Mouse (Mus musculus) ES-Bruce4 (cell line): ENCODE measurements around the gene 1700008O03Rik. TPM values are rescaled to one million over a fixed set of nuclear protein-coding genes. Genes with fewer than 3 reads are reported as not detected.

Source experiments
- H3K27ac ChIP-seq: 2 replicates; pipeline ENCODE4 v1.5.1; 2012; ENCODE audit warnings: low read length, inconsistent platforms; ENCODE audit not compliant: insufficient read depth
- H3K27me3 ChIP-seq: 2 replicates; pipeline ENCODE4 v1.6.1; 2012; ENCODE audit warnings: mild to moderate bottlenecking, low read length, inconsistent platforms; ENCODE audit not compliant: control insufficient read depth, poor library complexity, insufficient read depth, severe bottlenecking
- H3K36me3 ChIP-seq: 2 replicates; pipeline ENCODE4 v1.6.1; 2012; ENCODE audit warnings: inconsistent platforms, mild to moderate bottlenecking, low read length, moderate library complexity; ENCODE audit not compliant: control insufficient read depth, poor library complexity, insufficient read depth, severe bottlenecking
- H3K4me1 ChIP-seq: one replicate; pipeline ENCODE4 v1.8.1; 2011; ENCODE audit warnings: low read length; ENCODE audit not compliant: control insufficient read depth, insufficient read depth
- H3K4me3 ChIP-seq: 2 replicates; pipeline ENCODE4 v1.5.1; 2011; ENCODE audit warnings: low read depth, mild to moderate bottlenecking, low read length
- H3K9ac ChIP-seq: 2 replicates; pipeline ENCODE4 v1.6.1; 2012; ENCODE audit warnings: low read depth, mild to moderate bottlenecking, inconsistent platforms; ENCODE audit not compliant: poor library complexity, severe bottlenecking
- H3K9me3 ChIP-seq: replicated peaks from 2 replicates; pipeline ENCODE4 v1.6.1; 2012; ENCODE audit warnings: mild to moderate bottlenecking, low read length, inconsistent platforms; ENCODE audit not compliant: control insufficient read depth, poor library complexity, insufficient read depth, severe bottlenecking
- CTCF ChIP-seq: IDR thresholded peaks from one replicate; pipeline ENCODE4 v1.8.1; 2011; ENCODE audit warnings: low read depth, low read length
- EP300 ChIP-seq: IDR thresholded peaks from 2 replicates; pipeline ENCODE4 v1.6.1; 2011; ENCODE audit warnings: low read depth, low read length; ENCODE audit not compliant: insufficient read depth
- POLR2A ChIP-seq: IDR thresholded peaks from one replicate; pipeline ENCODE4 v1.8.1; 2011; ENCODE audit warnings: low read length; ENCODE audit not compliant: insufficient read depth
- polyA plus RNA-seq: library from polyadenylated mRNA; stranded (reverse); fragments of >200 nt; gene quantifications from 2 replicates; pipeline ENCODE4 v1.2.4, GENCODE M21; 2011; ENCODE audit warnings: low read depth; ENCODE audit not compliant: missing spikeins, insufficient read depth, insufficient read length

The 1700008O03Rik gene
- 7.7 and 8.3 TPM in 2 replicates for polyA plus RNA-seq

- H3K9me3 ChIP-seq: no peaks in the 10 kb centered on the region
- H3K4me1 ChIP-seq: no peaks in the 10 kb centered on the region
- H3K27me3 ChIP-seq: no peaks in the 10 kb centered on the region
- H3K36me3 ChIP-seq: no peaks in the 10 kb centered on the region
- peak within 1 kb of the TSS; percentile 39; the same call in 1 of the 2 replicates for H3K9ac ChIP-seq
- TF ChIP-seq POLR2A (no peak), CTCF (no peak), EP300 (no peak)
- H3K27ac ChIP-seq: no peak within 1 kb of the TSS
- H3K4me3 ChIP-seq: peak within 1 kb of the TSS; percentile 78
These were observed at the start of gene 1700008O03Rik for GRCm38 (mm10) chr7:44385720-44386119. Gene 1700008O03Rik, minus strand, starts transcription at chr7:44385820.

- Histone ChIP-seq H3K4me3 (no peak overlapping the region), H3K4me1 (peaks cover 2% of the 10 kb centered on the region), H3K27ac (no peak overlapping the region), H3K9ac (no peak overlapping the region), H3K36me3 (no peaks in the 10 kb centered on the region), H3K9me3 (no peaks in the 10 kb centered on the region), H3K27me3 (no peaks in the 10 kb centered on the region; the same call in 1 of the 2 replicates)
- TF ChIP-seq CTCF (no peak), POLR2A (no peak), EP300 (no peak)
These were observed 48.5 kb upstream of the 1700008O03Rik start for GRCm38 (mm10) chr7:44434089-44434488.

GRCm38 (mm10) chr7:44433371-44433770 is 47.8 kb upstream of the 1700008O03Rik start:
- peaks cover 2% of the 10 kb centered on the region for H3K4me1 ChIP-seq
- H3K27me3 ChIP-seq: no peaks in the 10 kb centered on the region; the same call in 1 of the 2 replicates
- H3K9me3 ChIP-seq: no peaks in the 10 kb centered on the region
- TF ChIP-seq POLR2A (no peak), CTCF (no peak), EP300 (no peak)
- H3K27ac ChIP-seq: no peak overlapping the region
- H3K36me3 ChIP-seq: no peaks in the 10 kb centered on the region
- no peak overlapping the region for H3K4me3 ChIP-seq
- no peak overlapping the region for H3K9ac ChIP-seq

GRCm38 (mm10) chr7:44432550-44432949 is 46.9 kb upstream of the 1700008O03Rik start:
- no peaks in the 10 kb centered on the region for H3K36me3 ChIP-seq
- no peaks in the 10 kb centered on the region; the same call in 1 of the 2 replicates for H3K27me3 ChIP-seq
- H3K9ac ChIP-seq: no peak overlapping the region
- no peak overlapping the region for H3K4me3 ChIP-seq
- no peak overlapping the region for H3K27ac ChIP-seq
- no peak for TF ChIP-seq EP300
- no peak for TF ChIP-seq POLR2A
- TF ChIP-seq CTCF: no peak
- peaks cover 2% of the 10 kb centered on the region for H3K4me1 ChIP-seq
- no peaks in the 10 kb centered on the region for H3K9me3 ChIP-seq

GRCm38 (mm10) chr7:44429534-44430488 is 44.2 kb upstream of the 1700008O03Rik start:
- Histone ChIP-seq H3K27ac (no peak overlapping the region), H3K36me3 (no peaks in the 10 kb centered on the region), H3K4me1 (peaks cover 2% of the 10 kb centered on the region), H3K4me3 (peak overlapping the region; percentile 42), H3K9me3 (no peaks in the 10 kb centered on the region), H3K27me3 (no peaks in the 10 kb centered on the region; the same call in 1 of the 2 replicates), H3K9ac (no peak overlapping the region)
- no peak for TF ChIP-seq POLR2A
